Mouse (Mus musculus) adrenal gland (tissue): Measurements from ENCODE around the gene Cfap100.

Experiments
- intact Hi-C: fragments of 180-260 bp; cut with DNase I; formaldehyde crosslinking; loops from one replicate; pipeline ENCODE4 v1.15.1; 2025

The Cfap100 gene

DNA sequence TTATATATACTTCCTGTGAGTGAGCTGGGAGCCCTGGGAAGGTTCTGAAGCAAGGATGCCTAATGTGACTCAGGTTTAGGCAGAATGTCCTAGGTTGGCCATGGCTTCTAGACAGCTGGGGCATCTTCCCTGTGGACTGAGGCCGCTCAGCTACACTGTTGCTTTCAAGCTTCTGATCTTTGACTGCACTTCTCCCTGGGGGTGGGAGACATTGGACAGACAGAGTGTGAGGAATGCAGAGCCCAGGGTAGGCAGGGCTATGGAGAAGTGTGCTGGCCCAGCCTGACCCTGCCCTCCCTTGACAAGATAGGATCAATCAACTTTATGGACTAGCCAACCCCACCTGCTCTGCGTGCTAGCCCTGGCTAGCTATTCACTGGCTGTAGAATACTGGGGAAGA lies 32.6 kb upstream of the Cfap100 start:
- intact Hi-C loops = no loop called here

DNA sequence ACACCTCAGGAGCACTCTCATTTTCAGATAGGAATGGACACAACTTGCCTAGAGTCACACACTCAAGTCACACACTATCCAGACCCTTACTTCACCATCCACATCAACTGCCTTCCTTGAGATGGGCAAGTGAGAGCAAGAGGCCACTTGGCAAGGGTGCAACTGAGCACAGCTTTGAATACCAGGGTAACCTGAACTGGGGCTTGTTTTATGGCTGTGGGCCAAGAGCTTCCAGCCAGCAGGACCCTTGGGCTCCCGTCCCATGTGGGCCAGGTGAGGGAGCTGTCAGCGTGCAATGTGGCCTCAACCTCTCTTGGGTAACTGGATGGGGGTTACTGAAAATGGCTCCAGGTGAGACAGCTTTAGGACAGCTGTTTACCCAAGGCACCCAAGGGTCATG lies 28.8 kb upstream of the Cfap100 start:
- intact Hi-C loops = no loop called here

DNA sequence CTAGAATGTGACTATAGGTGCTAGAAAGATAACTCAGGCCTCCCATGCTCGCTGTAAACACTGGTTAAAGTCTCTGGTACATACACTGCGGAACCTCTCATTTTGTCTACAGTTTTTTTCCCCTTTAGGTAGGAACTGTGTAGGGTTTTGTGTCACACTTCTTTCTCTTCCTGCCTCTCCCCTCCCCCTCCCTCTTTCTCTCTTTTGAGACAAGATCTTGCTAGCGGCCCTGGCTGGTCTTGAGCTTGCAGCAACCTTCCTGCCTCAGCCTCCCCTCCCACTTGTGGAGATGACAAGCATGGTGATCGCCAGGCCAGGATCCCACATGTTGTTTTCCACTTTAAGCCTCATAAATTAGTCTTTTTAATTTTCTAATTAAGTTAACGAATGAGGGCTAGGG lies 25.2 kb upstream of the Cfap100 start:
- intact Hi-C loops = loop anchor here (5.0 kb wide), 1 partner anchor 124 kb away; no protein-coding TSS in a partner anchor

DNA sequence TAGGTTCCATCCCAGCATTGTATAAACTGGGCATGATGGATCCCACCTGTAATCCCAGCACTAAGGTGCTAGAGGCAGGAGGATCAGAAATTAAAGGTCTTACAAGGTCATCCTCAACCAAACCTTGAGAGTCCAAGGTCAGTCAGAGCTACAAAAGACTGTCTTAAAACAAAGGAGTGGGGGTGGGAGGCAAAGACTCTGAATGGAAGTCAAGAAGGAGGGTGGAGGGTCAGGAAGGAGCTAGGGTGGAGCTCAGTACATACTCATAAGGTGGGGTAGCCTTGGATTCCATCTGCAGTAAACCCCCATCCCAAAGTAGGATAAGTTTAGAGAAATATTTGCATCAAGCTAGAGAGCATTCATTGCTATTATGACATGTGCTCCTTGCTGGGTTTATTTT lies 24.0 kb upstream of the Cfap100 start:
- intact Hi-C loops = loop anchor here (5.0 kb wide), 1 partner anchor 125 kb away; no protein-coding TSS in a partner anchor

DNA sequence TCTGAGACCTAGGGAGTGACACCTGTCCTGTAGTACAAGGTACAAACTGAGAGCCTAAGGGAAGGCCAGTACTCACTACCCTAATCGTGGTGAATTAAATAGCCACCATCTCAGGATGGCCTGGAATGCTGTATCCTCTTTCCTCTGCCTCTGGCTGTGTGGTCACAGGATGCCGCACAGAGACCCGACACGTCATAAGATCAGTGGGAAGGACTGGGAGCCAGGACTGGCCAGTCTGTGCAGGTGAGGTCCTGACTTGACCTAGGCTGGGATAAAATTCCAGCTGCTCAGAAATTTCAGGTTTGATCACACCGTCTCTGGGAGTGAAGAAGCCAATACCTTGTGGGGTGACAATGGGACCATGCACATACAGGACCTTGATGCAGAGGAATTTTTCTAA lies 22.9 kb upstream of the Cfap100 start:
- intact Hi-C loops = loop anchor here (5.0 kb wide), 1 partner anchor 126 kb away; no protein-coding TSS in a partner anchor

DNA sequence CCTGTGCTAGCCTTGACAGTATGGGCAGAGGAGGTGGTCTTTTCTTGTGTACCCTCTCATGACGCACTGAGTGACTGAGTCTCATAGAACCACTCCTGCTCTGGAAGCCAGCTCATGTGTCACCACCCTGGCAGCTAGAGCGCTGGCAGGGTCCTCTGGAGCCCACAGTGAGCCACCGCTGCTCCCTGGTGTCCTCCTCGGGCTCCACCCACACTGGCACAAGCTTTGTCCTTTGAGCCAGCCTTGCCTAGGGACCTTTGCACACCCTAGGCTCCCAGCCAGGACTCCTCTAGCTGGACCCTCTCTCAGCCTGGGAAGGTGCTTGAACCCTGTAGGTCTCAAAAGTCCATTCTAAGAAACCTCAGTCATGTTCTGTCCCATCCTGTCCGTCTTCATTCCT lies 22.1 kb upstream of the Cfap100 start:
- intact Hi-C loops = loop anchor here (1.0 to 5.0 kb wide), 2 partner anchors 65 to 127 kb away; no protein-coding TSS in a partner anchor

DNA sequence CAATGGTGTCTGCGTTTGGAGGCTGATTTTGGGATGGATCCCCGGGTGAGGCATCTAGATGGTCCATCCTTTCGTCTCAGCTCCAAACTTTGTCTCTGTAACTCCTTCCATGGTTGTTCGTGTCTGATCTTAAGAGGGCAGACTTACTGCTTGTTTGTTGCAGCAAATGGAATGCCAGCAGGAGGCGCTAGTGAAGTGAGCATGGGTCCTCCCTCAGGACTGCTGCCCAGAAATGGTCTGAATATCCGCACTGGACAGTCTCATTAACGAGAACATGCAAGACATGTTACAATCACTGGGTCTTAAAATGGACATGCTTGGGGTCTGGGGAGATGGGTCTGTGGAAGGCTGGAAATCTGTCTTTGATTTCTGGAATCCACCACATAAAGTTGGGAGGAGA lies 21.6 kb upstream of the Cfap100 start:
- intact Hi-C loops = loop anchor here (1.0 to 5.0 kb wide), 2 partner anchors 65 to 127 kb away; no protein-coding TSS in a partner anchor

DNA sequence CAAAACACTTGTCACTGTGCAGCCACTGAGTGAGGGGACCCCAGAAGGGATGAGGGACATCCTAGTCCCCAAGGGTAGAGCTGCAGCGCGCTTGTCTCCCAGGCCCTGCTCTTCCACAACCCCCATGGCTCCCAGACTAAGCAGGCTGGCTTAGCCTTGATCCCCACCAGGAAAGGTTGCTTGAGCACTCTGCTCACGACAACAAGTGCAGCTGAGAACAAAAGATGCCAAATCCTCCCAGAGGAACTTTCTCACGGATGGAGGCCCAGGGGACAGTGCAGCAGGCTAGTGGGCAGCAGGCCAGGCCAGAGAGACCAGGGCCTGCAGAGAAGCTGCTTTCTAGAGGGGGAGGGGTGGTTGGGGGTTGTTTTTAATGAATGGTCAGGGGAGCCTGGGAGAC lies 18.3 kb upstream of the Cfap100 start:
- intact Hi-C loops = no loop called here

DNA sequence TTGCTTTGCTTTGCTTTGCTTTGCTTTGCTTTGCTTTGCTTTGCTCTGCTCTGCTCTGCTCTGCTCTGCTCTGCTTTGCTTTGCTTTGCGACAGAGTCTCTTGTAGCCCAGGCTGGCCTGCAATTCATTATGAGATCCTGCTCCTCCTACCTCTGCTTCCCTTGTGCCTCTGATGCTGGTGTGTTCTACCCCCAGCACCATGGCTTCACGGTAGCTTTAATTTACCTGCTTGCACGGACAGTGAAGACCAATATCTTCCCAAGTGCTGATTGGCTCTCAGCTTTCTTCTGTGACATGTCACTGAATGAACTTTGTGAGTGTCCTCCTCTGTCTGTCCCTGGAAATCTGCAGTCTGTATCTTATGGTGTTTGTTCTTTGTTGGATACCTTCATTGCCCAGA lies 8.4 kb upstream of the Cfap100 start:
- intact Hi-C loops = no loop called here

DNA sequence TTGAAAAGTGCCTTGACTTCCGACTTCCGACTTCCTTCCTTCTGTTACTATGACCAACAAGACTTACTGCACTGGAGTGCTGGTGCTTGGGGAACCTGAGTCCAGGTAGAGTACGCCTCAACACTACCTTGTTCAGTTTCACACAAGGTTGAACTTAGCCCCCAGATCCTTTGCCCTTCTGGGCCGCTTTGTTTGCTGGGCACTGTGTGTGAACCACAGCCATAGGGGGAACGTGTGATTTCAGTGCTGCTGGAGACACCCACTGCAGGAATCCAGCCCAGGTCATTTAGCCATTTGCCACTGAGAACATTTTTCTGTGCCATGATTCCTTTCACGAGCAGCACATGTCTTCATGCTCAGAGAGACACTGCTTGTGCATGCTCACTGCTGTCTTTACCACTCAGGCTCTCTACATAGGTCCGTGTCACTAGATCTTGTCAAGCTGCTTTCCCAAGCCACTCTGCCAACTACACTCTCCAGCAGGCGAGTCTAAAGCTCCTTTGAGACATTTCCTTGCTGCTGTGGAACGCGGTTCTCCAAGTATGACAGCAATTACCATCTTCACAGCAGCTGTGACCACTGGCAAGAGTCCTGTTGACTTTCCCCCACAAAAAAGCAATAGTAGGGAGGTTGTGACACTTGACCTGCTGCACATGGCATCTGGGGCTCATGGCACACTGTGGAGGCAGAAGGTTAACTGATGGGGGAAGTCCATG lies 7.8 kb upstream of the Cfap100 start:
- intact Hi-C loops = no loop called here

DNA sequence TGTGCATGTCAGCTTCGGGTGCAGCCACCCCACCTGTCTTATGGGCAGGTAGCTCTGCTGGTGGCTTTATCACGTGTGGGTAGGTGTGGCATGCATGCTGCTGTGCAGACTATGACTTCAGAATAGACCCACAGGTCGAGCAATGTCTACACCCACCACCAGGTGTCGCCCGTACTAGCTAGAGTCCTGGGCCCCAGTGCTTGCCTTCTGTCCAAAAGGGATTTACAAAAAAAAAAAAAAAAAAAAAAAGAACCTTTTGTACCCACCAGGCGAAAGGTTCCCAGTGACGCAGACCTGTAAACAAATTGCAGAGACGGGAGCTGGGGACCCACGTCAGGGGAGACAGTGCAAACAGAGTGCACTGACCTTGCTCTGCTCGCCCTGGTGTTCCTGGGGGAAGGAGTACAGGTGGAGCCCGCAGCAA lies 6.6 kb upstream of the Cfap100 start:
- intact Hi-C loops = no loop called here

DNA sequence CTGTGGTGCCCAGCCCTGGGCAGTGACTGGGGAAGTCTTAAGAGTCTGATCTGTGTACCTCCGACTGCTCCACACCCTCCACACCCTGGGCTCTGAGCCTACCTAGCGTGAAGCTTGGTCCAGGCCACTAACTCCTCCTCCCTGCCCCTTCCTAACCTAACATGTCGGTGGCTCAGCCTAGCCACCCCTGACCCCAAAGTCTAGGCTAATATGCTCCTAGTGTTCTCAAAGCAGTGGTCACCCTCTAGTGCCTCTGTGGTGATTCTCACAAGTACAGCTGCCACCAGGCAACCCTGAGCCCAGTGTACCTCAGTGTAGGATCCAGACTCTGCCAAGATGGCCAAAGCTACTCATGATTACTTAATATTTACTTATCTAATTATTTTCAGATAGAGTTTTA lies 6.1 kb upstream of the Cfap100 start:
- intact Hi-C loops = no loop called here

DNA sequence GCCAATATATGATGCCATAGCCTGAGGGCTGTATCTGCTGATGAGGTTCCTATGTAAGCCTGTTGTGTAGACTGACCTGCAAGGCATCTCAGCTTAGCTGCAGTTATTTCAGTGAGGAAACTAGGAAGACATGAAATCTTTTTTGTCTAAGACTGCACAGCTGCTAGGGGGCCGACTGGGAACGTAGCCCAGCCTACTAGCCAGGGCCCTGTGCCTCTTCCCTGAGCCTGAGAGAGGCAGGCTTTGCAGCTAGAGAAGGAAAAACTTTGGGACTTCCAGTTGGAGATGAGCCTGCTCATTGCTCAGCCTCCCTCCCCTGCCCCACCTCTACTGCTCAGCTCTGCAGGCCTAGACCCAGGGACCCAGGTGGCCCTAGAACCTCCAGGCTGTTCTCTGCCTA lies 2.9 kb upstream of the Cfap100 start:
- intact Hi-C loops = no loop called here

DNA sequence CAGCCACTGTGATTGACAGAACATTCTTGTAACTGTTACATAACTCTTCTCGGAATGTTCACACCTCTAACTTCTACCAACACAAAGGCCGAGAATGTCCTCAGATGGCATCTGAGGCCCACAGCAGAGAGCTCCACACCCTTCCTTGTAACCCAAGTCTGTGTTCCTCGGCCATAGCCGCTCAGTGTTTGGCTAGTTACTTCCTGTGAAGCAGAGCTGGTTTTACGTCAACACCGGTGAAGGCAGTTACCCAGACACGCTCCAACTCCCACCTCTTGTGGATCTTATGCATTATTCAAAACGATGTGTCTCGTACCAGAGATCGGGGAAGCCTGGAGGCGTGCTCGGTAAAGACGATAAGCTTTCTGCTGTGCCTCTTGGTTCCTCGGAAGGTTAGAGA lies 1.3 kb upstream of the Cfap100 start:
- intact Hi-C loops = loop anchor here (10.0 kb wide), 1 partner anchor 755 kb away; no protein-coding TSS in a partner anchor

DNA sequence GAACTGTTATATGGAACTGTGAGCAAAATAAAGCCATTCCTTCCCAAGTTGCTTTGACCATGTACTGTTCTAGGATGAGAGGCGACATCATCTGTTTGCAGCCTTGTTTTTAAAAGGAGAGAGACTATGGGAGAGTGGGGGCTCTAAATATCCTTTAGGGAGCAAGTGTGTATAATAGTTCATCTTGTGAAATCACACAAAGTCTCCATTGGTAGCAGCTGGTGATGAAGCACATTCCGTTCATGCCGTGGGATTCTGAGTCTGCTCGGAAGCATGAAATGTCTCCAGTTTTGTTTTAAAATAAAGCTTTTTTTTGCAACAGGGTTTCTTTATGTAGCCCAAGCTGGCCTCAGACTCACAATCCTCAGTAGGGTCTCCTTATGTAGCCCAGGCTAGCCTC lies 2.6 kb downstream of the Cfap100 start:
- intact Hi-C loops = loop anchor here (10.0 kb wide), 1 partner anchor 751 kb away; no protein-coding TSS in a partner anchor

DNA sequence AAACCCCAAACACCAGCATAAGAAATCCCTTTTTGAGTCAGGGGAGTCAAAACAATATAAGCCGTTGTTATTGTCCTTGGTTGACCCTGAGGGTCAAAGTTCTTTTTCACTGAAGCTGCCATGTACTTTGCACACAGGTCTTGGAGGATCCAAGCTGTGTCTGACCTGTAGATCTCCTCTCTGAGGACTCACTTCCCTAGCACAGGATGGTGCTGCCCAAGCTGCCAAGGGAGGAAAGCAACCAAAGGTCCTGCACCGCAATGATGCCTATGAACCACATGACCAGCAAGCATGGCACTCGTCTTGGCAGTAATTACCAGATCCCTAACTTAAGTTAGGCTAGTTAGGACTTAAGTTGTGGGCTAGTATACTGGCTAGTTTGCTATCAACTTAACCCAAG lies 3.2 kb downstream of the Cfap100 start:
- intact Hi-C loops = loop anchor here (10.0 kb wide), 1 partner anchor 751 kb away; no protein-coding TSS in a partner anchor

DNA sequence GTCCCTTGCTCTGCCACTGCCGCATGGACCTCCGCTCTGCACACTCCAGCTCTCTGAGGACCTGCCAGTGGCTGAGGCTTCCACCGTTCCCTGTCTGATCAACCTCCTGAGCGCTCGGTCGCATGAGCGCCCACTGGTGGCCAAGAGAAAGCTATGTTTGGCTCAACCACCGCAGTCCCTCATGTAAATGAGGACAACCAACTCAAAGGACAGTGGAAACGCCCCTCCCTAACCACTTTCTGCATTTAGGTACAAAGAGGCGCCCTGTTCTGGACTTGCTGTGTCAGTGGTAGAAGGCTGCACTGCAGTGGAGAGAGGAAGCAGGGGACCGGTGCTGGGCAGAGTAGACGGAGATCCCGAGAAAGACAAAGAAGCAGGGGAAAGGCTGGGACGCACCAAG lies 6.0 kb downstream of the Cfap100 start:
- intact Hi-C loops = loop anchor here (5.0 to 10.0 kb wide), 3 partner anchors 50 to 748 kb away; no protein-coding TSS in a partner anchor

DNA sequence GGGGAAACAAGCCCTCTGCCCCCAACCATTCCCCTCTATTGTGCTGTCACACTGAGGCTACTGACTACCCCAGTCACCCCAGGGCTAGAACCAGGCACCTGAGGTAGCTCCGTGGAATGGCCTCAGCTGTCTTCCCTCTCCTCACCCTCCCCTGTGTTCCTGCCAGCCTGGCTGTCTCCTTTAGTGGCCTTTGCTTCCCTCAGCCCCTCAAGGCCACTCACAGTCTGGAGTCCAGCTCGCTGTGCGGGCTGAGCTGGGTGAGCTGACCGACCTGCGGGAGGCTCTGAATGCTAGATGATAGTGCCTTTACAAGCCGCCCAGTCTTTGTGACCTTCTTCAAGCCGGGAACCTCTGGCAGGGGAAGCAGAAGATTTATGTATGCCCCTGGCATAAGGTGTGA lies 16.7 kb downstream of the Cfap100 start:
- intact Hi-C loops = no loop called here

DNA sequence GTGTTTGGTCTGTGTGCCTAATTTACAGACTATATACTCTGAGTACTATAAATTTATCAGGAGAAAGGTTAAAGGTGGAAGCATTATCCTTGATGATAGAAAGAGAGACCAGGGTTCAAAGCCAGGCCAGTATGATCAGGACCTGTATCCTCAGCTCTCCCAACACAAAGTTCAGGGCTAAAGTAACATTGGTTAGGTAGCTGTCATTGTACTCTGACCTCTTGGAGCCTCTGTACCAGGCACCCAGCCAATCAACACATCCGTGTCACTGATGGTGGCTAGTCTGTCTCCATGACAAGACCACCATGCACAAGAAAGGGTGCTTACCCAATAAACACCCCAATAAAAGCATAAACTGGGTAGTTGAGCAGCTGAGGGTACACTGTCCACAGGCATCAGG lies 17.6 kb downstream of the Cfap100 start:
- intact Hi-C loops = no loop called here

DNA sequence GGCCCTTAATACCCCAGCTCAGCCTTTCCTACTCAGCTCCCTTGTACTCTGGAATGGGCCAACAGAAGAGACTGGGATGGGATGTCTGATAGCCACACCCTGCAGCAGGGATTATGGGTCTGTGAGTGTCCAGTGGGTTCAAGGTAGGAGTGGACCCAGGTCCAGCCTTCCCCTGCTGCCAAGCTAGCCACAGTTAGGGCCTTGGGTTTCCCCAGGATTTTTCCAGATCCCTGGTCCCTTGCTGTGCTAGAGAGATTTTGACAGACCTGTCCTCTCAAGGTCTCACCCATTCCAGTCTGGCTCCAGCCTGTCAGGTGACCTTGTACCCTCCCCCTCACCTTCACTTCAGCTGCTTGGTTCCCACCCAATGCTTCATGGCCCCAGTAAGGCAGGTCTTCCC lies 20.0 kb downstream of the Cfap100 start:
- intact Hi-C loops = no loop called here

DNA sequence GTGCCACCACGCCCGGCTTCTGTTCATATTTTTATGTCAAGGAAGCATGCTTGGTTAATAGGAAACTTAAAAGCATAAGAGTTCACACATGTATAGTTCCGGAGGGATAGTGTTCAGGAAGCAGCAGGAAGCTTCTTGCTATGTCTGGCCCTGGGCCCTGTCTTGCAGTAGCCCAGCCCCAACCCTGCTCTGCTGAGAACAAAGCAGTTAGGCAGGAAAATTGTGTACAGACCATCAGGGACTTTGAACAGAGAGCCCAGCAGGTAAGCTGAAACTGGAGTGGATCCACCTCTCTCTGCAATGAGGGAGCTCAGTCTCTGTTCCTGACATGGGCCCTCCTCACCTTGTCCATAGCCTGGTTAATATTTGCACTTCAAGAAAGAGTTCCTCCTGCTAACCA lies 31.3 kb downstream of the Cfap100 start:
- intact Hi-C loops = no loop called here

DNA sequence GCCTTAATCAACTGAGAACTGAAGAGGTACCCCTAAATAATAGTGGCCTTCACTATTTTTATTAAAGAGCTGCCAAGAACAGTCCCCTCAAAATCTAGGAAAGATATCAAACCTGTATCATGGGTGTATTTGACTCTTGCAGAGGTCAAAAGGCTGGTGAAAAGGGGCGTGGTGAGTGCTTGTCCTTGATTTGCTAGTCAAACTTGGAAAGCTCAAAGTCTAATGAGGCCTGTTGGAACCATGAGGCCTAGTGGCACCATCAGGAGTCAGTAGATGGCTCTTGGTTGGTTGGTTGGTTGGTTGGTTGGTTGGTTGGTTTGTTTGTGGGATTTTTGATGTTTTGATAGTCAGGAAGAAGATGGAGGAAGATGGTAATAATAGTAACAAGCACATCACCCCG lies 32.8 kb downstream of the Cfap100 start:
- intact Hi-C loops = no loop called here

DNA sequence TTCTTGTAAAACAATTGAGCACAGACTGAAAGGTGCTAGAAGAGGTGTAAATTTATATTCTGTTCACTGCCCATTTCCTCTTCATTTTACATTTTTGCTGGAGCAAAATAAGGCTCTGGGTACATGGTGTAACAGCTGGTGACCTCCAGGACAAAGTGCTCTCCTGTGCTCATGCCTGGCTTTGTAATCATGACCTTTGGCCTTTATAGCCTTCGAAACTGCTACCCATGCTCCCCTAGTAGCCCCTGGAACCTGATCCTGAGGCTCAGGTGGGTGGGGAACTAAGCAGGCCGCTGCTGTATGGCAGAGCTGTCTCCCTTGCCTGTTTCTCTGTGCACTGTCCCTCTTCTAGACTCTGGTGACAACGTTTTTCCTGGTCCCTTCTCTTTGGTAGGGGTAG lies 34.6 kb downstream of the Cfap100 start:
- intact Hi-C loops = no loop called here
